Mouse (Mus musculus): ENCODE measurements around the gene Gm21987. TPM values are rescaled to one million over a fixed set of nuclear protein-coding genes. Genes with fewer than 3 reads are reported as not detected.

The Gm21987 gene
- polyA plus RNA-seq, 1 experiment = not detected

DNA sequence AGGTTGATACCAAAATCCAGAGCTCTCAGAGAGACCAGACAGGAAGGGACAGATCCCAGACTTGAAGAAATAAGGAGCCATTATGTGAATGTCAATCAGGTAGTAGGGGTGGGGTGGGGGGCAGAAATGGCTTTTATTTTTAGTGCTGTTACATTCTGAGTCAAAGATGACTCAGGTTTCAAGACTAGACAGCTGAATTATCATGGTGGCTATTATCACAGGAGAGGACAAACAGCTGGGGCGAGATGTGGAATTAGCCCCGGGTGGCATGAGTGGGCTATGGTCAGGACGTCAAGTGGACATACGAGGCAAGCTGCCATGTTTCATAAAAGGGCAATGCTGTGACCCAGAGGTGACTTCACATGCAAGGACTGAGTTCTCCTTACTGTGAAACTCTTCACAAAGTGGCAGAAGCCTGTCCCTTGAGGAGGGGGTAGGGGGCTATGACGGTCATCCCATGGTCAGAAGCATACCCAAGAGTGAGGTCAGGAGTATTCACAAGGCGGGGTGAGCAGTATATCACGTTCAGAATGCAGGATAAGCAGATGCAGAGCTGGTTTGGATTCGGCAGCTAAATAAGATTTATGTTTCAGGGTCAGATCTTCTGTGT, 42.5 kb downstream of the Gm21987 start:
- no peak for DNase-seq (ENCODE audit: extremely low spot score in 1 of 2, low spot score in 1 of 2)

GRCm38 (mm10) chr16:38390322-38390721, 43.5 kb downstream of the Gm21987 start:
- no peak for DNase-seq (ENCODE audit: extremely low spot score in 1 of 2, low spot score in 1 of 2)

GRCm38 (mm10) chr16:38392126-38392894, 45.5 kb downstream of the Gm21987 start:
- DNase-seq (ENCODE audit: extremely low spot score in 1 of 2, low spot score in 1 of 2) = no peak

DNA sequence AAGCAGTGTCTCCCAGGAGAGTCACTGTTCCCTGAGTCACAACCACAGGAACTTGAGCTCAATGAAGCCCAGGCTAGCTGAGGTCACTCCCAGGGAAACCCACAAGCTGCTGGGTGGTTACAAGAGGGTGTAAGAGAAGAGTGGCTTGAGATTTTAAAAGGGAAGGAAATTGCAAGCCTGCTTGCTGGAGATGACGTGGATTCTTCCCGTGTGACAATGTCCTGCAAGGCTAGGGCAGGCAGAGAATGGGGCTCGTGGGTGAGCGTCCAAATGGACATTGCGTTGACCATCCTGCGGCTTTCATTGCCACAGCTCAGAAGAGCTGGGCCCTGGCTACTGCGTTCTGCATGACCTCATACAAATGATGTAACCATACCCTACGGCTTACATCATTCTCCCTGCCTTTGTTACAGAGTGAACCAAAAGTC, 47.4 kb downstream of the Gm21987 start:
- no peak for DNase-seq (ENCODE audit: extremely low spot score in 1 of 2, low spot score in 1 of 2)

- no peak for DNase-seq (ENCODE audit: extremely low spot score in 1 of 2, low spot score in 1 of 2)
Observed at GRCm38 (mm10) chr16:38395060-38395730, 48.4 kb downstream of the Gm21987 start.

- DNase-seq (ENCODE audit: extremely low spot score in 1 of 2, low spot score in 1 of 2) = no peak
Observed at GRCm38 (mm10) chr16:38396155-38396554, 49.3 kb downstream of the Gm21987 start.

DNA sequence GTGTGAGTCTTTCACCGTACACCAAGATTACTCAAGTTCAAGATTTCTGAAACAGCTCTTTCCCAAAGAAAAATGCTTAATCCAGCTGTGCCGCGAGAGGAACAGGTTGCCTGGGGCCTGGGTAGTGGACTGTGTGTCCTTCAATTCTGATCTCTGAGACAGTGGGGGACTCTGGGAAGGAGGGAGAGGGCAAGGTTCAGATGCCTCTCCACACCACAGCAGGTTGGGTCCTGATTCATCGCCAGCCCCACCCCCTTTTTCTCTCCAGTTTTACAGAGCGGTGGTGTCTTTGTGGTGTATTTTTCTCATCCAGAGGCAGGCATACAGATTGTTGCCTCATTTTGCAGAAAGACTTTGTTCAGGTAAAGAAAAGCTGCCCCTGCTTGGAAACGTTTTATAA, 51.4 kb downstream of the Gm21987 start:
- DNase-seq (ENCODE audit: extremely low spot score in 1 of 2, low spot score in 1 of 2) = no peak

DNA sequence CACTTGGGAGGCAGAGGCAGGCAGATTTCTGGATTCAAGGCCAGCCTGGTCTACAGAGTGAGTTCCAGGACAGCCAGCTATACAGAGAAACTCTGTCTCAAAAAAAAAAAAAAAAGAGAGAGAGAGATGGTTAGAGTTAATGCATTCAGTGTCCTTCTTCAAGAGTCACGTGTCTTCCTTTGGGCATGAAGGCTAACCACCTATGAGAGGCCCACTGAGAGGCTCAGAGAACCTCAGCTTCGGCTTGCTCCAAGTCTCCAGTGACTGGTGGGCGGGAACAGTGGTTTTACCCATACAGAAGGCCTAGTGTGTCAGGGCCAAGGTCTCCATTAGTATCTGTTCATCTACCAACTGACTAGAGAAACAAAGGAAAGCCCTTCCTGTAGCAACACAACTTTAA, 52.2 kb downstream of the Gm21987 start:
- DNase-seq (ENCODE audit: extremely low spot score in 1 of 2, low spot score in 1 of 2) = no peak

DNA sequence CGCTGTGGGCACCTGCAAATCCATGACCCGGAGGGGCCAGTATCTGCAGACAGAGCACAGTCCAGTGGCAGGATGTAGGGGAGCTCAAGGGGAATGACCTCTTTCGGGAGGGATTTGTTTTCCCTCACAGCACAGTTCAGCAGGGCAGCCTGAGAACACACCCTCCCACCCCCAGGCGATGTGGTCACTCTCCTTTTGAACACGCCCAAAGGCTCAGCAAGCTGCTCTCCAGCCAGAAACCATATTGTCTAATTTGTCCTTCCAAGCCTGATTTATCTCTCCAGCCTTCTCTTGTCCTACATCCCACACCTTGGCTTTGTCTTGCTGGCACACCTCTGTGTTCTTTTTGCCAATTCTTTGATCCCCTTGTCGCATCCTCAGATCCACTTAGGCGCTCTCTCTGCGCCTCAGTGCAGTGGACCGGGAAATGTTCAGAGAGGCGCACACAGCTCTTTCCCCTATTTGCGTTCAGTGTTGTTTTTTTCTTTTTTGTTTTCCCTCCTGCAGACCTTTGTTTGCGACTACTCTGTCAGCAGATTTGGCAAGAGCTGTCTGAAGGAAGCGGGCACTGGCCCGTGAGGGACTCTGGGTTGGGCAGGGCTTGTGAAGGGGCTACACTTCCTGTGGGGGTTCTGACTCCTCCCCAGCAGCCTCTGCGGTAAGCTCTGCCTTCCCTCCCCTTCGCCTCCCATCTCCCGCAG, 52.8 kb downstream of the Gm21987 start:
- DNase-seq (ENCODE audit: extremely low spot score in 1 of 2, low spot score in 1 of 2) = peak in 1 of 2 experiments; percentile 30

- no peak for DNase-seq (ENCODE audit: extremely low spot score in 1 of 2, low spot score in 1 of 2)
Observed at GRCm38 (mm10) chr16:38400311-38400960, 53.6 kb downstream of the Gm21987 start.

- no peak for DNase-seq (ENCODE audit: extremely low spot score in 1 of 2, low spot score in 1 of 2)
Observed at GRCm38 (mm10) chr16:38401468-38401867, 54.6 kb downstream of the Gm21987 start.

- DNase-seq (ENCODE audit: extremely low spot score in 1 of 2, low spot score in 1 of 2) = no peak
Observed at GRCm38 (mm10) chr16:38403639-38404038, 56.8 kb downstream of the Gm21987 start.

DNA sequence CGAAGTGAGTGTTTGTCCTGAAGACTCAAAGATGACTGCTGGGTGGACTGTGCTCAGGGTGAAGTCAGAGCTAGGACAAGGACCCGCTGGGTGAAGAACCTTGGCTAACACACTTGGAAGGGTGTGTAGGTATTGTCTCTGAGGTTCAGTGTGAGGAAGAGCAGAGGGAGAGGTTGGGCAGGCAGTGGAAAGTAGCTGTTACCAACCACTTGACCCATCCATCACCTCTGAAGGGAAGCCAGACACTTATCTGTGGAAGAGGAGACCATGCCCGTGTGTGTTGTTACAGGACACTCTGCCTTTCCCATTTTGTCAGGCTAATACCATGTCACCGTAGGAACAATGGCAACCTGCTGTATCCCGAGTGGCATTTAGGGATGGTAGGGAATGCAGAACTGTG, 59.5 kb downstream of the Gm21987 start:
- no peak for DNase-seq (ENCODE audit: extremely low spot score in 1 of 2, low spot score in 1 of 2)

DNA sequence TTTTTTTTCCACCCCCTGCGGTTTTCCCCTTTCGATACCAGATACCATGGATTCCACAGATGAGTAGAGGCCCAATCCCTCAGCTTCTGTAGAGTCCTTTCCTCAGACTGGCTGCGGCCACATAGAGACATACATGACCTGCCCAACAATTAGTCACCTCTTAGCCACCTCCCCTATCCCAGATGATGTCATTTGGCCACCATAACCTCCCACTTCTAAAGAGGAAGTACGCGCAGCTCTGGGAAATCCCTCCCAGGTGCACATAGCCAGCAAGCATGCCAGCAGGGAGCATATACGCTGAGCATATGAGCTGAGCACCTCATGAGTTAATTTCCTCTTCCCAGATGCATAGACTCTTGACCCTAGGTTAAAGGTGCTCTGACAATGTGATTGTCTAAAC, 59.9 kb downstream of the Gm21987 start:
- DNase-seq (ENCODE audit: extremely low spot score in 1 of 2, low spot score in 1 of 2) = no peak

DNA sequence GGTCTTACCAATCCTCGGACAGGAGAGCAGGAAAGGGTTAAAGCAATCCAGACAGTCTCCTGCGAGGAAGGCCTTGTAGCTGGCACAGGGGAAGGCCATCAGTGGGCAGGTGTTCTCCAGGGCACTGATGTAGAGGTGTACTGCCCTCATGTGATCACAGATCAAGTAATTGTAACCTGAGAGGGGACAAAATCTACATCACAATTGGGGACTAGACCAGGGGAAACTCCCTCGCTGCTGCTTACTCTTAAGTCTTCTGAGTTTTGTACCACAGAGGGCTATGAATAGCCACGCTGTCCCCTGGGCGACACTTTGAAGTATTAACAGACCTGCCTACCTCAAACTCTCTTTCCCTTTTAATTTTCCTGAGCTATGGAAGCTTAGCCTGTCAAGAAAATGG, 60.7 kb downstream of the Gm21987 start:
- no peak for DNase-seq (ENCODE audit: extremely low spot score in 1 of 2, low spot score in 1 of 2)

DNA sequence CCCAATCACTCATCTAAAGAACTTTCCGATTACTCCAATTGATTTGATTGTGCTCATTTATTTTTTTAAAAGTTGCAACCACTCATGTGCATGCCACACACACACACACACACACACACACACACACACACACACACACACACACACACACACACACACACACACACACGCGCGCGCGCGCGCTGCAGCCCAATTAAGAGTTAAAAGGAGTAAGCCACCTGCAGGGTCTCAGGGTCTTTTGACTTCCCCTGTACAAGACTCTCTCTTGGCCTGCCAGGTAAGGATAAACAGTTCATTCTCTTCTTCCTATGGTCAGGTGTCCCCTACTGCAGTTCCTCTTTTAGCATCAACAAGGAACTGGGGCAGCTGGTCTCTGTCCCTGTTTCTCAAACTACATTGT, 61.6 kb downstream of the Gm21987 start:
- DNase-seq (ENCODE audit: extremely low spot score in 1 of 2, low spot score in 1 of 2) = no peak

Other genes starting within 250 kb of the Gm21987 start
- not detected in 2 replicates for gene Nr1i2, start 52.2 kb upstream of the Gm21987 start, polyA plus RNA-seq (2012; rRNA removed)
- 0.80 and 0.86 TPM in 2 replicates for gene Maats1, start 4.9 kb upstream of the Gm21987 start, polyA plus RNA-seq (2012; rRNA removed)
- gene Cox17, start within 50 bp of the Gm21987 start, polyA plus RNA-seq (2012; rRNA removed) = 264 and 278 TPM in 2 replicates
- gene Popdc2, start 15.2 kb downstream of the Gm21987 start, polyA plus RNA-seq (2012; rRNA removed) = 0.90 and 1.1 TPM in 2 replicates
- gene Pla1a, start 86.1 kb downstream of the Gm21987 start, polyA plus RNA-seq (2012; rRNA removed) = 1.8 and 2.4 TPM in 2 replicates
- 59.6 and 61.6 TPM in 2 replicates for gene Adprh, start 105.7 kb downstream of the Gm21987 start, polyA plus RNA-seq (2012; rRNA removed)
- gene Cd80, start 108.5 kb downstream of the Gm21987 start, polyA plus RNA-seq (2012; rRNA removed) = 0.48 TPM in 2 replicates
- gene Timmdc1, start 175.6 kb downstream of the Gm21987 start, polyA plus RNA-seq (2012; rRNA removed) = 16.4 and 18.1 TPM in 2 replicates
- gene Poglut1, start 203.2 kb downstream of the Gm21987 start, polyA plus RNA-seq (2012; rRNA removed) = 50.5 and 51.8 TPM in 2 replicates
- 39.2 and 45.8 TPM in 2 replicates for gene Tmem39a, start 211.7 kb downstream of the Gm21987 start, polyA plus RNA-seq (2012; rRNA removed)

Data from frontal cortex, adult 2 months (tissue).